Mouse (Mus musculus) heart, adult 2 months (tissue): ENCODE data around the gene Sh3yl1.

Experiments
- EP300 ChIP-seq: fragments of 200-500 bp; IDR thresholded peaks from 2 replicates; pipeline ENCODE4 v1.6.1; 2011; ENCODE audit warnings: low read depth, low read length, control low read depth; ENCODE audit not compliant: insufficient read depth
- POLR2A ChIP-seq: fragments of 200-500 bp; IDR thresholded peaks from 2 replicates; pipeline ENCODE4 v1.6.1; 2011; ENCODE audit warnings: mild to moderate bottlenecking, low read depth, low read length, control low read depth; ENCODE audit not compliant: insufficient read depth

DNA sequence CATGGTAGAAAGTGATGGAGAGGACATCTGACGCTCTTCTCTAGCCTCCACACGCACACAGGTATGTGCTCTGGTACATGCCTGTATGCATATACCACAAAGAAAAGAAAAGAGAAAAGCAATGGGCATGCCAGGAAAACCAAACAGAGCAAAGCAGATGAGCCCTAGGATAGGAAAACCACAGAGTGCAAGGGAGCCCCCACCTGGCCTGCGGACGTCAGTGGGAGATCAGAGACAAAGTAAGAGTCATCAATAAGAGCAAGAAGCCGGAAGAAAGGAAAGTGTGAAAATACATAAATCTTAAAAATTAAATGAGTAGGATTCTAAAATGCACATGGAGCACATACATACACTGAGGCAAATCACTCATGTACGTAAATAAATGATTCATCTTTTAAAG, 32.0 kb upstream of the Sh3yl1 start:
- TF ChIP-seq POLR2A (no peak), EP300 (no peak)
